Mouse (Mus musculus) small intestine, adult 2 months (tissue): ENCODE results near the gene Dab2ip.

Source experiments
- CTCF ChIP-seq: fragments of 200-500 bp; IDR thresholded peaks from 2 replicates; pipeline ENCODE4 v1.5.1; 2012; ENCODE audit warnings: low read depth, mild to moderate bottlenecking, control low read depth, inconsistent platforms, low read length, moderate library complexity, mixed read lengths; ENCODE audit not compliant: insufficient replicate concordance, insufficient read length; ENCODE audit errors: extremely low read depth
- POLR2A ChIP-seq: fragments of 200-500 bp; IDR thresholded peaks from 2 replicates; pipeline ENCODE4 v1.6.1; 2012; ENCODE audit warnings: low read depth, mild to moderate bottlenecking, control low read depth, inconsistent platforms, low read length, moderate library complexity

- no peak for TF ChIP-seq POLR2A
- TF ChIP-seq CTCF = no peak
Observed at GRCm38 (mm10) chr2:35670300-35670699, 112.2 kb downstream of the Dab2ip start.
